Mouse (Mus musculus) heart, adult 18-20 months (tissue): ENCODE results near the gene Bpifa1. TPM values are rescaled to one million over a fixed set of nuclear protein-coding genes. Genes with fewer than 3 reads are reported as not detected.

Source experiments
- total RNA-seq, 2 experiments: library from RNA; stranded (reverse); gene quantifications; 2 replicates each; pipeline ENCODE4 v1.2.3; 2021

Bpifa1 gene
- total RNA-seq, 2 experiments from 2014 or later = 0.72 to 404 TPM

Other genes starting within 250 kb of the Bpifa1 start
- not detected for gene Bpifb6, start 242.5 kb upstream of the Bpifa1 start, total RNA-seq
- not detected for gene Bpifb3, start 224.7 kb upstream of the Bpifa1 start, total RNA-seq
- not detected for gene Bpifb4, start 204.7 kb upstream of the Bpifa1 start, total RNA-seq
- not detected for gene Bpifa6, start 167.9 kb upstream of the Bpifa1 start, total RNA-seq
- gene Bpifa2, start 134.6 kb upstream of the Bpifa1 start, total RNA-seq = not detected
- gene Bpifa3, start 12.5 kb upstream of the Bpifa1 start, total RNA-seq = not detected
- gene Bpifa5, start 19.7 kb downstream of the Bpifa1 start, total RNA-seq = not detected
- 1 to 10 TPM in 1 of 2 experiments, not detected in 1; 9.4 TPM for gene Bpifb1, start 47.9 kb downstream of the Bpifa1 start, total RNA-seq
- not detected for gene Bpifb5, start 80.9 kb downstream of the Bpifa1 start, total RNA-seq
- gene Bpifb9a, start 115.0 kb downstream of the Bpifa1 start, total RNA-seq = not detected
- gene Bpifb9b, start 164.3 kb downstream of the Bpifa1 start, total RNA-seq = not detected
- 10 to 100 TPM; 17.3 to 22.8 TPM for gene Cdk5rap1, start 230.1 kb downstream of the Bpifa1 start, total RNA-seq